Mouse (Mus musculus): ENCODE data around the gene Gpr50.

Gene Gpr50

GRCm38 (mm10) chrX:71663374-71663773 is at the start of gene Gpr50:
Gpr50 (plus strand) TSS chrX:71663667.
- DNase-seq (ENCODE audit: low read depth, low spot score) = no peak

GRCm38 (mm10) chrX:71622286-71622685 is 41.2 kb upstream of the Gpr50 start:
- DNase-seq (ENCODE audit: low read depth, low spot score) = peak; percentile 11

GRCm38 (mm10) chrX:71623843-71624242 is 39.6 kb upstream of the Gpr50 start:
- no peak for DNase-seq (ENCODE audit: low read depth, low spot score)

- peak; percentile 15 for DNase-seq (ENCODE audit: low read depth, low spot score)
Measured at GRCm38 (mm10) chrX:71628306-71628705, 35.2 kb upstream of the Gpr50 start.

GRCm38 (mm10) chrX:71630709-71631108 is 32.8 kb upstream of the Gpr50 start:
- DNase-seq (ENCODE audit: low read depth, low spot score) = no peak

- DNase-seq (ENCODE audit: low read depth, low spot score) = no peak
Measured at GRCm38 (mm10) chrX:71631130-71631529, 32.3 kb upstream of the Gpr50 start.

GRCm38 (mm10) chrX:71647958-71648357 is 15.5 kb upstream of the Gpr50 start:
- DNase-seq (ENCODE audit: low read depth, low spot score) = peak; percentile 27

DNA sequence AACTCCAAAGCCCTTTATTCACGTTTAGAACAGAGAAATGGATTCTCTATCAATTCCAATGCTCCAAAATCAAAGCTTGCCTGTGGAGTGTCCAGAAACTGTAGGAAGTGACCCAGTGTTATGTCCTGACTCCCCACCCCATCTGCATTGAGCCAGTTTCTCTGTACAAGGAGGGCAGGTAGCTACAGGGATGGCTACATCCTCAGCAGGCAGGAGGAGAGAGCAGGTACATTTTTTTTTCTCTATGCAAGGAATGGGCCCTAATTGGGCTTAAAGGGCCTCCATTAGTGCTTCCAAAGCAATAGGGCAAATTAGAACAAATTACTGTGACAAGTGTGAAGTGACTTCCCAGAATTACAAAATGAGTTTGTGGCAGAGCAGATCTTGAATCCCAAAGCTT is 15.0 kb upstream of the Gpr50 start:
- DNase-seq (ENCODE audit: low read depth, low spot score) = no peak

DNA sequence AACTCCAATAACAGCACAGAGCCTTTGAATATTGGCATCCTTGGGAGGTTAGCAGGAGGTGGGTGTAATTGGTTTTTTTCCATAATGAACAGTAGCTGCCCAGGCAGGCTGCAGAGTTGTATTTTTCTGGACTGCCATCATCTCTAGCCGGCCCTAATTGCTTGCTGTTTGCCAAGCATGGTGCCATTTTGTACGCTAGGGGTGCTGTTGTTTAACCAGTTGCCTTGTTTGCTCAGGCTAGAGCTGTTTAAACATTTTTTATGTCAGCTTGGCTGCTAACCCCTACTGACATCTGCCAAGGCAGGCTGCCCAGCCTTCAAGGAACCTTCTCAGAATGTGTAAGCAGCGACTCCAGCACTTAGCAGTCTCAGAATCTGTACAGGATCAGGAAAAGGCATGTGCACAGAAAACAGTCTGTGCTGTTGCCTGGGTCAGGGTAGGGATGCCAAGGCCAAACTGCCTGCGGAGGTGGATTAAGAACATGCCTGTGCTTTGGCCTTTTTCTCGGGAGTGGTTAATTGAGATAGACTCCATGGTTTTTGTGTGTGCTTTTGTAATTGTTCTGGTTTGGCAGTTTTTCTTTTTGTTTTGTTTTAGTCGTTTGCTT is 14.5 kb upstream of the Gpr50 start:
- DNase-seq (ENCODE audit: low read depth, low spot score) = peak; percentile 28

DNA sequence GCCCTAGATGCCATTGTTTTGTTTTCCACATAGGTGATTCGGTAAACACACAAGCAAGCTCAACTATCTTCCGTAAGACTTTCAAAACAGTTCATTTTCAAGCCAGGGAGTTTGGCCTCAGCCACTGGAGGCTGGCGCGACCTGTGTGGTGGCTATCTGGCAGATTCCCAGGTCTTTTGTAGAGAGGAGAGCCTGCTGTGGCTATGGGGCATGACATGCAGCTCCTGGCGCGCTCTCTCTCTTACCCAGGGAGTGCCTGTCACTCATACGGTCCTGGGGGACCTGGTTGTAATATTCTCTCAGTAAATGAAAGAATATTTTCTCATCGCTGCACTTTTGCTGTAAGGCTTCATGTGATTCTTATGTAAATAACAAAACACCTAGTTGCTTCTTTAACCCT is 13.5 kb upstream of the Gpr50 start:
- DNase-seq (ENCODE audit: low read depth, low spot score) = no peak

- DNase-seq (ENCODE audit: low read depth, low spot score) = no peak
Measured at GRCm38 (mm10) chrX:71661794-71662193, 1.7 kb upstream of the Gpr50 start.

GRCm38 (mm10) chrX:71663871-71664687 is 612 bp downstream of the Gpr50 start:
- DNase-seq (ENCODE audit: low read depth, low spot score) = no peak

DNA sequence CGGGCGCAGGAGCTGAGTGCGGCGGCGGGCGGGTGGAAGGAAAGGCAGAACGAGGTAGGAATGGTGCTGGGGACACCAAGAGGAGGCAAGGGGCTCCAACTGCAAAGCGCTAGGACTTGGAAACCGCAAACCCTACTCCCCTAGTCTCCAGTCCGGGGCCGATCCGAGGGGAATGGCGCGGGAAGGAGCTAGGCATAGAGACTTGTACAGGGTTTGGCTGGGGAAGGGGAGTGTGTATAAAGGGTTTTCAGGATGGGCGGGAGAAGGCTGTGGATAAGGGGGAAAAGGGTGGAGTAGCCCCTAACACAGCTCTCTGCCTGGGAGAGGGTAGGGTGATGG is 1.2 kb downstream of the Gpr50 start:
- no peak for DNase-seq (ENCODE audit: low read depth, low spot score)

DNA sequence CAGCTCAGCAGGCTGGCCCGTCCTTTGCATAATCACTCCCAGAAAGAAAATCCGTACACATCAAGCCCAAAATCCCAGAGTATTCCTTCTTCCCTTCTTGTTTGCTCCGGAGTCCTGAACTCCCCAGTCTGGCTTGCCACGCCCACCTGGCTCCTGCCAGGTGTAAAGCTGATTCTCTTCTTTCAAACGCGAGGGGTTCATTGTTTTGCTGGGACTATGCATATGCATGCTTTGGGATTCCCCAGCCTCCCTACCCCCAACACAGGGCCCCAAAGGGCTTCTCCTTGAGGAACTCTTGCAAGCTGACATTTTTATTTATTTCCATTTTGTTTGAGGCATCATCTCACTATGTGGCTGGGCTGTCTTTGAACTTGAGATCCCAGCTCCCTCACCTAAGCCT is 6.8 kb downstream of the Gpr50 start:
- DNase-seq (ENCODE audit: low read depth, low spot score) = no peak

- DNase-seq (ENCODE audit: low read depth, low spot score) = no peak
Measured at GRCm38 (mm10) chrX:71700817-71701469, 37.5 kb downstream of the Gpr50 start.

Measured in telencephalon, adult 2 months (tissue).